Mouse (Mus musculus): ENCODE data around the gene Dnajb14.

GRCm38 (mm10) chr3:137958352-137958751 lies 90.9 kb downstream of the Dnajb14 start:
- no peak for TF ChIP-seq GATA1 (IDR thresholded peaks at IDR 0.05; ENCODE audit: borderline replicate concordance, low read length)
- TF ChIP-seq FLI1 (IDR thresholded peaks at IDR 0.05; ENCODE audit: low read length) = no peak

All from megakaryocyte, embryonic 14.5 days (primary cell).